Mouse (Mus musculus) intestine, postnatal 0 days (tissue): ENCODE results near the gene Mpp6. TPM values are rescaled to one million over a fixed set of nuclear protein-coding genes. Genes with fewer than 3 reads are reported as not detected.

ENCODE experiments used
- ATAC-seq: fragments of 200-750 bp; cut with Nextera tagmentation; 2 replicates; pipeline ENCODE4 v1.8.0; 2017; ENCODE audit warnings: mild to moderate bottlenecking, moderate TSS enrichment, moderate library complexity
- H3K27ac ChIP-seq: fragments of 300-500 bp; sonication (generic); 2 replicates; pipeline ENCODE4 v1.5.1; 2014; ENCODE audit warnings: mild to moderate bottlenecking, low read depth, low read length, moderate library complexity
- H3K27me3 ChIP-seq: fragments of 300-500 bp; sonication (generic); replicated peaks from 2 replicates; pipeline ENCODE4 v1.6.1; 2014; ENCODE audit warnings: low read length, mixed read lengths; ENCODE audit not compliant: control insufficient read depth, insufficient read depth
- H3K36me3 ChIP-seq: fragments of 300-500 bp; sonication (generic); 2 replicates; pipeline ENCODE4 v1.6.1; 2014; ENCODE audit warnings: mild to moderate bottlenecking, moderate library complexity; ENCODE audit not compliant: control insufficient read depth, insufficient read depth
- H3K4me1 ChIP-seq: fragments of 300-500 bp; sonication (generic); replicated peaks from 2 replicates; pipeline ENCODE4 v1.6.1; 2014; ENCODE audit warnings: antibody characterized with exemption, low read length, mixed read lengths; ENCODE audit not compliant: control insufficient read depth, insufficient read depth
- H3K4me2 ChIP-seq: fragments of 300-500 bp; sonication (generic); replicated peaks from 2 replicates; pipeline ENCODE4 v1.6.1; 2014; ENCODE audit warnings: low read depth, mild to moderate bottlenecking, moderate library complexity
- H3K4me3 ChIP-seq: fragments of 300-500 bp; sonication (generic); 2 replicates; pipeline ENCODE4 v1.5.1; 2014; ENCODE audit warnings: low read depth, low read length
- H3K9ac ChIP-seq: fragments of 300-500 bp; sonication (generic); 2 replicates; pipeline ENCODE4 v1.6.1; 2014; ENCODE audit warnings: mild to moderate bottlenecking, low read depth, low read length
- H3K9me3 ChIP-seq: fragments of 300-500 bp; sonication (generic); 2 replicates; pipeline ENCODE4 v1.6.1; 2016; ENCODE audit warnings: mixed run types; ENCODE audit not compliant: control insufficient read depth
- CTCF ChIP-seq: sonication (generic); IDR thresholded peaks from 2 replicates; pipeline ENCODE4 v1.5.1; 2016; ENCODE audit warnings: low read depth, mild to moderate bottlenecking, control low read depth, antibody characterized with exemption, moderate library complexity
- WGBS: fragments of 180-500 bp; shearing (Covaris S2); extraction: QIAGEN DNeasy Blood & Tissue Kit; methylation state at CpG from one replicate; pipeline ENCODE4 v1.1.7; 2014; 5-methylcytosine and 5-hydroxymethylcytosine counted together
- polyA plus RNA-seq: library from polyadenylated mRNA; unstranded; fragments of >200 nt; fragmentation: Nextera tagmentation; extraction: Ambion mirVana; gene quantifications from 2 replicates; pipeline ENCODE4 v1.2.1, GENCODE M21; 2015

The Mpp6 gene
- polyA plus RNA-seq, 1 experiment from 2014 or later: 32.1 TPM

- 34% methylated on average over 2 of the region's 2 CpGs for WGBS
- H3K36me3 ChIP-seq: no peaks in the 10 kb centered on the region; the same call in 1 of the 2 replicates
- no peak overlapping the region for H3K4me2 ChIP-seq
- H3K9me3 ChIP-seq: no peaks in the 10 kb centered on the region
- H3K27me3 ChIP-seq: no peaks in the 10 kb centered on the region
- no peaks in the 10 kb centered on the region for H3K4me1 ChIP-seq
- no peak for TF ChIP-seq CTCF
- H3K4me3 ChIP-seq: no peak overlapping the region
- no peak overlapping the region for H3K9ac ChIP-seq
- no peak for ATAC-seq
- H3K27ac ChIP-seq: no peak overlapping the region
Observed at GRCm38 (mm10) chr6:50214711-50215372, 104.8 kb downstream of the Mpp6 start.

GRCm38 (mm10) chr6:50215373-50215745 lies 105.3 kb downstream of the Mpp6 start:
- ATAC-seq: no peak

GRCm38 (mm10) chr6:50215986-50216385 lies 105.9 kb downstream of the Mpp6 start:
- Histone ChIP-seq H3K4me3 (no peak overlapping the region), H3K27me3 (no peaks in the 10 kb centered on the region), H3K36me3 (peaks cover 6% of the 10 kb centered on the region; the same call in 1 of the 2 replicates), H3K9me3 (no peaks in the 10 kb centered on the region), H3K4me1 (no peaks in the 10 kb centered on the region), H3K9ac (no peak overlapping the region), H3K27ac (no peak overlapping the region), H3K4me2 (no peak overlapping the region)
- 82% methylated on average over 4 of the region's 4 CpGs for WGBS
- TF ChIP-seq CTCF: no peak
- ATAC-seq: no peak

More at GRCm38 (mm10) chr6:50215373-50215745, 105.3 kb downstream of the Mpp6 start:
- H3K27ac ChIP-seq: no peak overlapping the region
- TF ChIP-seq CTCF: no peak
- no peaks in the 10 kb centered on the region for H3K4me1 ChIP-seq
- no peaks in the 10 kb centered on the region for H3K9me3 ChIP-seq
- no peaks in the 10 kb centered on the region for H3K27me3 ChIP-seq
- H3K36me3 ChIP-seq: peaks cover under 1% of the 10 kb centered on the region; the same call in 1 of the 2 replicates
- H3K4me2 ChIP-seq: no peak overlapping the region
- H3K9ac ChIP-seq: no peak overlapping the region
- no peak overlapping the region for H3K4me3 ChIP-seq
- WGBS: 82% methylated on average over 2 of the region's 2 CpGs

GRCm38 (mm10) chr6:50218628-50219027 lies 108.6 kb downstream of the Mpp6 start:
- 72% methylated on average over 3 of the region's 3 CpGs for WGBS
- no peaks in the 10 kb centered on the region for H3K4me1 ChIP-seq
- H3K4me2 ChIP-seq: no peak overlapping the region
- ATAC-seq: no peak
- TF ChIP-seq CTCF: no peak
- H3K36me3 ChIP-seq: peaks cover 6% of the 10 kb centered on the region; the same call in 1 of the 2 replicates
- H3K4me3 ChIP-seq: no peak overlapping the region
- no peaks in the 10 kb centered on the region for H3K9me3 ChIP-seq
- no peak overlapping the region for H3K27ac ChIP-seq
- no peaks in the 10 kb centered on the region for H3K27me3 ChIP-seq
- H3K9ac ChIP-seq: no peak overlapping the region

GRCm38 (mm10) chr6:50219066-50219465 lies 109.0 kb downstream of the Mpp6 start:
- no peaks in the 10 kb centered on the region for H3K27me3 ChIP-seq
- no peak overlapping the region for H3K4me2 ChIP-seq
- no peak for ATAC-seq
- no peak overlapping the region for H3K4me3 ChIP-seq
- no peak overlapping the region for H3K9ac ChIP-seq
- no peak overlapping the region for H3K27ac ChIP-seq
- H3K4me1 ChIP-seq: no peaks in the 10 kb centered on the region
- H3K9me3 ChIP-seq: no peaks in the 10 kb centered on the region
- H3K36me3 ChIP-seq: peaks cover 6% of the 10 kb centered on the region; the same call in 1 of the 2 replicates
- TF ChIP-seq CTCF: no peak
- WGBS: 82% methylated on average over 6 of the region's 6 CpGs

GRCm38 (mm10) chr6:50220863-50221262 lies 110.8 kb downstream of the Mpp6 start:
- TF ChIP-seq CTCF: peak; percentile 83
- no peak for ATAC-seq
- Histone ChIP-seq H3K4me1 (no peaks in the 10 kb centered on the region), H3K36me3 (peaks cover 6% of the 10 kb centered on the region; the same call in 1 of the 2 replicates), H3K4me2 (no peak overlapping the region), H3K4me3 (no peak overlapping the region), H3K9me3 (no peaks in the 10 kb centered on the region), H3K27ac (no peak overlapping the region), H3K27me3 (no peaks in the 10 kb centered on the region), H3K9ac (no peak overlapping the region)
- 54% methylated on average over 6 of the region's 6 CpGs for WGBS
